Mouse (Mus musculus) lung, postnatal 0 days (tissue): ENCODE measurements around the gene Poldip3.

Source experiments
- CTCF ChIP-seq: IDR thresholded peaks from 2 replicates; pipeline ENCODE4 v1.5.1; 2016; ENCODE audit warnings: antibody characterized with exemption, mild to moderate bottlenecking
- EP300 ChIP-seq: IDR thresholded peaks from 2 replicates; pipeline ENCODE4 v1.6.1; 2016; ENCODE audit warnings: antibody characterized with exemption, mild to moderate bottlenecking, control low read depth

DNA sequence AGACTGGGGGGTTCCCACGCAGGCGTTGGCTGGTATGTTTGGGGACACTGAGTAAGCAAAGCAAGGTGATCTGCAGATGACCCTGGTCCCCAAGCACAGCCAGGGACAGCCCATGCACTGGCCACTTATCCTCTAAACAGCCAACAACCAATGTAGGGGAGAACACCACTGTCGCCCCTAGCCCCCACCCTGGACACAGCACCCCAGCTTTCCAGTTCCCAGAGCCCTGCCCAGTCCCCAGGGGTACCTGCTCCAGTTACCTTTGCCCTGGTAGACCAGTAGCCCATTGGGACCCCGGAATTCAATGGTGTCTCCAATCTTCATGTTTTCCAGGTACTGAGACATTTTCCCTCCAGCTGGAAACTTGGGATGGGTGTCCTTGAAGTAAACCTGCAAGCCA lies 11.4 kb upstream of the Poldip3 start:
- no peak for TF ChIP-seq CTCF
- no peak for TF ChIP-seq EP300
